Mouse (Mus musculus): ENCODE measurements around the gene Prph2. TPM values are rescaled to one million over a fixed set of nuclear protein-coding genes. Genes with fewer than 3 reads are reported as not detected.

Gene Prph2
- polyA plus RNA-seq, 1 experiment from 2014 or later: not detected

DNA sequence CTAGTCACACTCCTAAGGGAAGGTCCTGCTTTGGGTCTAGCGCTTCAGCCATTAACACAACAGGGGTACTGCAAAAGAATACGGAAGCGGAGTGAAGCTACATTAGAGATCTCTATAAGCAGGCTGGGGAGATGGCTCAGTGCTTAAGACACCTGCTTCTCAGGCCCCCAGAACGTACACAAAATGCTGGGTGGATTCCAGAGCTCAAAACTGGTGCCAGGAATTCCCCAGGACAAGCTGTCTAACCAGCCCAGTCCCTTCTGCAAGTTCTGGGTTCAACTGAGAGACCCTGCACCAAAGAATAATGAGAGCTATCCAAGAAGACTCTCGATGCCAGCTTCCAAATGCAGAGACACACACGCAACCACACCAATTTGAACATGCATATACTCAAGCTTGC, 28.5 kb upstream of the Prph2 start:
- no peak overlapping the region for H3K27ac ChIP-seq
- WGBS: 89% methylated on average over 6 of the region's 6 CpGs
- ATAC-seq: no peak

DNA sequence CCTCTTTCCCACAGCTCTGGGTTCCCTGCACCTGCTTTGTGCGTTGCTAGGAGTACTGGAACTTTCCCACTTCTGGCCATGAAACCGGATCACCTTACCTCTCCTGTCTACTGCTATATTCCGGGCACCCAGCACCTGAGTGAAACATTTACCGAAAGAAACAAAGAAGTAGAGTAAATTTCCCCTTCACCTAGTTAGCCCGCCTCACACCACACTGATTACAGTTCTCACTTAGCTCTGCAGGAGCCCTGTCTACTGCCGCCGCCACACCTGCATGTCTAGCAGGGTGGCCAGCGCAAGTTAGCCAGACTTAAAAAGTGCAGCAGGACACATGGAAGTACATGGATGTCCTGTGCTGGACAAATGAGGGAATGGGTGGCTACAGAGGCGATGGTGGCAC, 27.2 kb upstream of the Prph2 start:
- H3K9me3 ChIP-seq: no peaks in the 10 kb centered on the region
- peaks cover 16% of the 10 kb centered on the region; the same call in 1 of the 2 replicates for H3K4me1 ChIP-seq (replicated peaks)
- WGBS: 90% methylated on average over 9 of the region's 9 CpGs
- H3K9ac ChIP-seq (replicated peaks): no peak overlapping the region
- H3K27me3 ChIP-seq: no peaks in the 10 kb centered on the region
- H3K4me2 ChIP-seq (replicated peaks): no peak overlapping the region
- H3K36me3 ChIP-seq: no peaks in the 10 kb centered on the region
- H3K27ac ChIP-seq: no peak overlapping the region
- H3K4me3 ChIP-seq (replicated peaks): no peak overlapping the region
- ATAC-seq: no peak

More for the DNA sequence above, 28.5 kb upstream of the Prph2 start:
- Histone ChIP-seq H3K9me3 (no peaks in the 10 kb centered on the region), H3K4me3 (replicated peaks) (no peak overlapping the region), H3K9ac (replicated peaks) (no peak overlapping the region), H3K36me3 (no peaks in the 10 kb centered on the region), H3K27me3 (no peaks in the 10 kb centered on the region), H3K4me1 (replicated peaks) (peaks cover 18% of the 10 kb centered on the region; the same call in 1 of the 2 replicates), H3K4me2 (replicated peaks) (no peak overlapping the region)

- Histone ChIP-seq H3K4me1 (replicated peaks) (peaks cover 21% of the 10 kb centered on the region), H3K27me3 (no peaks in the 10 kb centered on the region), H3K36me3 (no peaks in the 10 kb centered on the region), H3K4me2 (replicated peaks) (no peak overlapping the region), H3K4me3 (replicated peaks) (no peak overlapping the region), H3K9me3 (no peaks in the 10 kb centered on the region), H3K27ac (no peak overlapping the region), H3K9ac (replicated peaks) (no peak overlapping the region)
- ATAC-seq: no peak
- WGBS: 91% methylated on average over 6 of the region's 6 CpGs
Observed at GRCm38 (mm10) chr17:46884766-46885165, 25.5 kb upstream of the Prph2 start.

- no peaks in the 10 kb centered on the region for H3K9me3 ChIP-seq
- no peak overlapping the region for H3K4me3 ChIP-seq (replicated peaks)
- peak overlapping the region; percentile 47; the same call in 1 of the 2 replicates for H3K9ac ChIP-seq (replicated peaks)
- H3K36me3 ChIP-seq: no peaks in the 10 kb centered on the region
- H3K4me1 ChIP-seq (replicated peaks): peaks cover 19% of the 10 kb centered on the region
- H3K27me3 ChIP-seq: no peaks in the 10 kb centered on the region
- 81% methylated on average over 11 of the region's 11 CpGs for WGBS
- ATAC-seq: no peak
- H3K27ac ChIP-seq: no peak overlapping the region
- H3K4me2 ChIP-seq (replicated peaks): no peak overlapping the region
Observed at GRCm38 (mm10) chr17:46885218-46885909, 24.9 kb upstream of the Prph2 start.

- Histone ChIP-seq H3K9ac (replicated peaks) (peak overlapping the region; percentile 47), H3K4me3 (replicated peaks) (no peak overlapping the region), H3K4me2 (replicated peaks) (no peak overlapping the region), H3K27ac (no peak overlapping the region), H3K9me3 (no peaks in the 10 kb centered on the region), H3K27me3 (no peaks in the 10 kb centered on the region), H3K4me1 (replicated peaks) (peaks cover 20% of the 10 kb centered on the region), H3K36me3 (no peaks in the 10 kb centered on the region)
- ATAC-seq: no peak
- 56% methylated on average over 17 of the region's 17 CpGs for WGBS
Observed at GRCm38 (mm10) chr17:46885910-46886643, 24.2 kb upstream of the Prph2 start.

DNA sequence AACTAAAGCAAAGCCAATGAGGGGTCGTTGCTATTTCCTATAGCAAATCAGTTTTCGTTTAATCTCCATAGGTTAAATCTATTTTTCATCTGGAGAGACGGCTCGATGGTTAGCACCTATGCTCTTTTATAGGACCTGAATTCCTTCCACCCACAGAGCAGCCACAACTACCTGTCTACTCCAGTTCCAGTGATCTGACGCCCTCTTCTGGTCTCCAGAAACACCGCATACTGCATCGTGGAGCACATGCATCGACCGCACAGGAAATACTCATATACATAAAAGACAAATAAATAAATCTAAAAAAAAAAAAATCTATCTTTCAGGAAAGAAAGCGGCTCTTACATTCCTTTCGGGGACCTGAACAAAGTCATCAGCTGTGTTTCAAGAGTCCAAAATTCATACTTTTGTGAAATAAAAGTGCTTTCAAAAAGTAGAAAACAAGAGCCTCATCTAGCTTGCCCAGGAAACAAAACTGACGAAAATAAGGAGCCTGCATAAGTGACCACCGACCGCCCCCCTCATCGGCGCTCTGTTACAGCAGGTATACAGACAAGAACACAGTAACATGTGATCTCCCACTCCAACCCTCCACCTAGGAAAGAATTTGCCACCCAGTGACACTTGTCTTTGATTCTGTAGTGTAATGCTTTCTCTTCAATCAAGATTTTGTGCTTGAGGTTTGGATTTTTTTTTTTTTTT, 21.6 kb upstream of the Prph2 start:
- ATAC-seq: no peak
- H3K4me2 ChIP-seq (replicated peaks): peak overlapping the region; percentile 81
- 39% methylated on average over 16 of the region's 16 CpGs for WGBS
- peak overlapping the region; percentile 97 for H3K27ac ChIP-seq
- H3K36me3 ChIP-seq: no peaks in the 10 kb centered on the region
- H3K27me3 ChIP-seq: no peaks in the 10 kb centered on the region
- no peaks in the 10 kb centered on the region for H3K9me3 ChIP-seq
- peak overlapping the region; percentile 81 for H3K9ac ChIP-seq (replicated peaks)
- H3K4me3 ChIP-seq (replicated peaks): peak overlapping the region; percentile 73
- peaks cover 46% of the 10 kb centered on the region for H3K4me1 ChIP-seq (replicated peaks)

DNA sequence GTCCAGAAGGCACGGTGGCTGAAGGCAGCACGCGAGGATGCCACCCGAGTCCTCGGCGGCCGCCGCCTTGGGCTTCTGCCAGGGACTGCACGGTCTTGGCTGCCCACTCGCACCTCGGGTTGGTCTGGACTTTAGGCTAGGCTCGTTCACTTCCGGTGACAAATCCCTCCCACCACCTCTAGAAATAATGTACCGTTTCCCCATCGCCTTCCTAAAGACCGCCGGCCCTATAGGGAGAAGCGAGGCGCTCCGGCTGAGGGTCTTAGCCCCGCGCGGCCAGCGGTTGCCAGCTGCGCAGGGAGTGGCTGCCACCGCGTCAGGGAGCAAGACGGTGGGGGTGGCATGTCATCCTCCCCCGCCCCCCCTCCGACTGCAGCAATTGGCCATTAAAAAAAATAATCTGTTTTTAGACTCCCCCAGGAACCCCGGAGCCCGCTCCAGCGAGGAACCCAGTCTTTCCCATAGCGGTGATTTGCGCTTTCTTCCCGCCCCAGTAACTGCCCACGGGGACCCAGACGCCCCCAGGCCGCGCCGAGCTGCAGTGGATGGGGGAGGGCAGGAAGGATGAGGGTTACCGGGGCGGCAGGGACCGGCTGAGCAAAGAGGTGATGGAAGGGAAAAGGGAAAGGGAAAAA, 20.7 kb upstream of the Prph2 start:
- under 1% methylated on average over 44 of the region's 44 CpGs for WGBS

GRCm38 (mm10) chr17:46890116-46890815, 20.0 kb upstream of the Prph2 start, which contains the start of gene Tbcc:
Gene Tbcc, plus strand, starts transcription at chr17:46890684.
- peaks cover 4% of the 10 kb centered on the region for H3K36me3 ChIP-seq
- H3K27ac ChIP-seq: peak within 1 kb of the TSS; percentile 97
- H3K9ac ChIP-seq (replicated peaks): peak within 1 kb of the TSS; percentile 89
- peaks cover 49% of the 10 kb centered on the region for H3K4me1 ChIP-seq (replicated peaks)
- peak within 1 kb of the TSS; percentile 73 for H3K4me3 ChIP-seq (replicated peaks)
- no peaks in the 10 kb centered on the region for H3K27me3 ChIP-seq
- under 1% methylated on average over 40 of the region's 40 CpGs for WGBS
- no peaks in the 10 kb centered on the region for H3K9me3 ChIP-seq
- peak; percentile 92 for ATAC-seq
- peak within 1 kb of the TSS; percentile 98 for H3K4me2 ChIP-seq (replicated peaks)

More for the DNA sequence above, 20.7 kb upstream of the Prph2 start:
- H3K4me1 ChIP-seq (replicated peaks): peaks cover 49% of the 10 kb centered on the region
- H3K4me2 ChIP-seq (replicated peaks): peak overlapping the region; percentile 81
- H3K4me3 ChIP-seq (replicated peaks): peak overlapping the region; percentile 73
- peak overlapping the region; percentile 97 for H3K27ac ChIP-seq
- H3K9me3 ChIP-seq: no peaks in the 10 kb centered on the region
- H3K27me3 ChIP-seq: no peaks in the 10 kb centered on the region
- H3K9ac ChIP-seq (replicated peaks): peak overlapping the region; percentile 81
- peak; percentile 77 for ATAC-seq
- peaks cover 4% of the 10 kb centered on the region for H3K36me3 ChIP-seq

GRCm38 (mm10) chr17:46890843-46891594, 19.2 kb upstream of the Prph2 start:
- Histone ChIP-seq H3K4me2 (replicated peaks) (peak overlapping the region; percentile 98), H3K9me3 (no peaks in the 10 kb centered on the region), H3K4me3 (replicated peaks) (peak overlapping the region; percentile 73), H3K36me3 (peaks cover 4% of the 10 kb centered on the region), H3K4me1 (replicated peaks) (peaks cover 44% of the 10 kb centered on the region), H3K27me3 (no peaks in the 10 kb centered on the region), H3K27ac (peak overlapping the region; percentile 93), H3K9ac (replicated peaks) (peak overlapping the region; percentile 89)
- 2% methylated on average over 54 of the region's 64 CpGs for WGBS
- peak; percentile 10; the same call in 1 of the 2 replicates for ATAC-seq

- ATAC-seq: no peak
- no peak overlapping the region for H3K4me2 ChIP-seq (replicated peaks)
- H3K4me3 ChIP-seq (replicated peaks): no peak overlapping the region
- WGBS: 98% methylated on average over 9 of the region's 9 CpGs
- H3K36me3 ChIP-seq: peaks cover 4% of the 10 kb centered on the region
- no peak overlapping the region for H3K27ac ChIP-seq
- no peaks in the 10 kb centered on the region for H3K9me3 ChIP-seq
- H3K27me3 ChIP-seq: no peaks in the 10 kb centered on the region
- no peak overlapping the region for H3K9ac ChIP-seq (replicated peaks)
- H3K4me1 ChIP-seq (replicated peaks): peaks cover 30% of the 10 kb centered on the region
Observed at GRCm38 (mm10) chr17:46895426-46895825, 14.8 kb upstream of the Prph2 start.
